Mouse (Mus musculus) midbrain, embryonic 15.5 days (tissue): ENCODE results near the gene Cript. TPM values are rescaled to one million over a fixed set of nuclear protein-coding genes. Genes with fewer than 3 reads are reported as not detected.

Source experiments
- ATAC-seq: fragments of 200-750 bp; cut with Nextera tagmentation; replicated peaks from 2 replicates; pipeline ENCODE4 v1.8.0; 2017; ENCODE audit warnings: moderate TSS enrichment
- H3K27ac ChIP-seq: fragments of 300-500 bp; sonication (generic); 2 replicates; pipeline ENCODE4 v1.5.1; 2015; ENCODE audit warnings: mild to moderate bottlenecking, inconsistent platforms
- H3K27me3 ChIP-seq: fragments of 300-500 bp; sonication (generic); replicated peaks from 2 replicates; pipeline ENCODE4 v1.6.1; 2015; ENCODE audit warnings: inconsistent platforms
- H3K36me3 ChIP-seq: fragments of 300-500 bp; sonication (generic); replicated peaks from 2 replicates; pipeline ENCODE4 v1.6.1; 2015; ENCODE audit warnings: inconsistent platforms
- H3K4me1 ChIP-seq: fragments of 300-500 bp; sonication (generic); 2 replicates; pipeline ENCODE4 v1.6.1; 2015; ENCODE audit warnings: inconsistent platforms
- H3K4me2 ChIP-seq: fragments of 300-500 bp; sonication (generic); 2 replicates; pipeline ENCODE4 v1.6.1; 2015; ENCODE audit warnings: inconsistent platforms, mild to moderate bottlenecking, moderate library complexity
- H3K4me3 ChIP-seq: fragments of 300-500 bp; sonication (generic); 2 replicates; pipeline ENCODE4 v1.5.1; 2015; ENCODE audit warnings: mild to moderate bottlenecking, inconsistent platforms
- H3K9ac ChIP-seq: fragments of 300-500 bp; sonication (generic); 2 replicates; pipeline ENCODE4 v1.6.1; 2015; ENCODE audit warnings: mild to moderate bottlenecking, inconsistent platforms
- H3K9me3 ChIP-seq: fragments of 300-500 bp; sonication (generic); 2 replicates; pipeline ENCODE4 v1.6.1; 2016; ENCODE audit warnings: inconsistent platforms
- WGBS: fragments of 180-500 bp; shearing (Covaris S2); methylation state at CpG from one replicate; pipeline ENCODE4 v1.1.7; 2015; ENCODE audit warnings: mixed read lengths; 5-methylcytosine and 5-hydroxymethylcytosine counted together
- polyA plus RNA-seq: library from polyadenylated mRNA; unstranded; fragments of >200 nt; fragmentation: Nextera tagmentation; extraction: Ambion mirVana; gene quantifications from 2 replicates; pipeline ENCODE4 v1.2.1, GENCODE M21; 2015

Gene Cript
- polyA plus RNA-seq = 194 and 211 TPM in 2 replicates

DNA sequence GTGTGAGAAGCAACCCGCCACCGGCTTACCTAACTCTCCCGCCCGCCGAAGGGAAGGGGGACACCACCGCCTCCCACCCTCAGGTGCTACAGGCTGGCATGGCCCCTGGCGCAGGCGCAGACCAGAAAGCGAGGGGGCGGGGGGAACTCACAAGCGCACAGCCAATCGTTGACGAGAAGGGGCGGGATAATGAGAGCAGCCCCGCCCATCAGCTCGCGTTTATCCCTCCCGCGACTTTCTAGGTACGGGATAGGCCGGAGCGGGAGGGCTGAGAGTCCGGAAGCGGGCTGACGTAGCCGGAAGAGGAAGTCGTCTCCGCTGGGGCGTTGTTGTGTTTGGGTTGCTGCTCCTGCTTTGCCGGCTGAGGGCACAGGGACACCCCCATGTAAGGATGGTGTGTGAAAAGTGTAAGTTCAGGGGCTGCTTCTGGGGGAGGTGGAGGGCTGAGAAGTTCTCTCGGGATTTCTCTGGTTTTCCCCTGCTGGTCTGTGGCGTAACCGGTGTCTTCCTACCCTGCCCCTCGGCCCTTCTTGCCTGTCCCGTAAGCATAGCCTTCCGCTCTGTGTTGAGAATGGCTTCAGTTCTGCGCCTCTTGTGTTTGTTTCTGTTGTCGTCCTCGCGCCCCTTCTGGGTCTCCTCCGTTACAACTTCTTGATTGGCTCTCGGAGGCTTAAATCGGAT lies at the start of gene Cript, which contains the start of gene Pigf:
Cript (plus strand) TSS at position 282 of the 681 bp plus-strand sequence.
Pigf (minus strand) TSS at position 138 of the 681 bp plus-strand sequence.
- Histone ChIP-seq H3K4me2 (peak within 1 kb of the TSS; percentile 97), H3K4me1 (peaks cover 18% of the 10 kb centered on the region), H3K36me3 (no peaks in the 10 kb centered on the region; the same call in 1 of the 2 replicates), H3K4me3 (peak within 1 kb of the TSS; percentile 99), H3K27me3 (no peaks in the 10 kb centered on the region), H3K9ac (peak within 1 kb of the TSS; percentile 83), H3K9me3 (no peaks in the 10 kb centered on the region), H3K27ac (peak within 1 kb of the TSS; percentile 62)
- peak; percentile 99 for ATAC-seq
- under 1% methylated on average over 43 of the region's 43 CpGs for WGBS

DNA sequence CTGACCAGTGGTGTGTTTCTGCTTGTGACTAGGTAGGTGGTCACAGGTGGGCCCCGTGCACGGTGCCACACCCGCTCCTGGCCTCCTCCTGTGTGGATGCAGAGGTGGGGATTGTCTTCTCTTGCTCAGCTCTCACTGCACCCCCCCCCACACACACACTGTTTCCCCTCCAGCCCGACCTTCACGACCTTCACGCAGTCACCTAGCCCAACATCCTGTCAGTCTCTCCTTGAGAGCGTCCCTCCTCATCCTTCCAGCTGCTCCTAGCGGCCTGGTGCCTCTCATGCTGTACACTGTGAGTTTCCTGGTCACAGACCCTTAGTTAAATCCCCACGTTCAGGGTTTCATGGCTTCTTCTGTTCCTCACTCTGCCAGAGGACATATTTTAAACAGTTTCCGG lies 49.0 kb upstream of the Cript start:
- H3K4me3 ChIP-seq = no peak overlapping the region
- WGBS = 86% methylated on average over 10 of the region's 10 CpGs
- no peak for ATAC-seq

DNA sequence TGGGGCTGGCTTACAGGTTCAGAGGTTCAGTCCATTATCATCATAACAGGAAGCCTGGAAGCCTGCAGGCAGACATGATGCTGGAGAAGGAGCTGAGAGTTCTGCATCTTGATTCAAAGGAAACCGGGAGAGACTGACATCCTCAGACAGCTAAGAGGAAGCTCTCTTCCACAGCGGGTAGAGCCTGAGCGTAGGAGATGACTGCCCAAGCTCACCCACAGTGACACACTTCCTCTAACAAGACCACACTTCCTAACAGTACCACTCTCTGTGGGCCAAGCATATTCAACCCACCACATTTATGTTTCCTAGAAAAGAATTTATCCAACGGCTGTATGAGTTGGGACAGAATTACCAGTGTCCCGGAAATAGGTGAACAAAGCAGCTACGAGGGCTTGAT lies 46.9 kb upstream of the Cript start:
- no peaks in the 10 kb centered on the region for H3K9me3 ChIP-seq
- 91% methylated on average over 6 of the region's 6 CpGs for WGBS
- H3K9ac ChIP-seq = no peak overlapping the region
- H3K27me3 ChIP-seq = no peaks in the 10 kb centered on the region
- ATAC-seq = no peak
- no peaks in the 10 kb centered on the region for H3K4me1 ChIP-seq
- no peak overlapping the region for H3K27ac ChIP-seq
- no peaks in the 10 kb centered on the region for H3K36me3 ChIP-seq
- no peak overlapping the region for H3K4me3 ChIP-seq
- H3K4me2 ChIP-seq = no peak overlapping the region

More for the DNA sequence above, 49.0 kb upstream of the Cript start:
- no peak overlapping the region for H3K27ac ChIP-seq
- H3K9ac ChIP-seq = no peak overlapping the region
- no peaks in the 10 kb centered on the region for H3K9me3 ChIP-seq
- no peak overlapping the region for H3K4me2 ChIP-seq
- H3K36me3 ChIP-seq = no peaks in the 10 kb centered on the region
- no peaks in the 10 kb centered on the region for H3K4me1 ChIP-seq
- no peaks in the 10 kb centered on the region for H3K27me3 ChIP-seq

DNA sequence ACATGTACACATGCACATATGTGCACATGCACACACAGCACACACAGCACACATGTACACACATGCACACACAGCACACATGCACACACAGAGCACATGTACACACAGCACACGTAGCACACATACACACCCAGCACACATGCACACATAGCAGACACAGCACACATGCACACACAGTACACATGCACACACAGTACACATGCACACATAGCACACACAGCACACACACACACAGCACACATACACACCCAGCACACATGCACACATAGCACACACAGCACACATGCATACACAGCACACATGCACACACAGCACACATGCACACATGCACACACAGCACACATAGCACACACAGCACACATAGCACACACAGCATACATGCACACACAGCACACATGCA lies 44.1 kb upstream of the Cript start:
- Histone ChIP-seq H3K4me3 (no peak overlapping the region), H3K9ac (no peak overlapping the region), H3K9me3 (no peaks in the 10 kb centered on the region), H3K27me3 (no peaks in the 10 kb centered on the region), H3K36me3 (no peaks in the 10 kb centered on the region), H3K4me1 (peaks cover 1% of the 10 kb centered on the region), H3K27ac (no peak overlapping the region), H3K4me2 (no peak overlapping the region)
- no peak for ATAC-seq
- WGBS = 91% methylated on average over 1 of the region's 1 CpGs

DNA sequence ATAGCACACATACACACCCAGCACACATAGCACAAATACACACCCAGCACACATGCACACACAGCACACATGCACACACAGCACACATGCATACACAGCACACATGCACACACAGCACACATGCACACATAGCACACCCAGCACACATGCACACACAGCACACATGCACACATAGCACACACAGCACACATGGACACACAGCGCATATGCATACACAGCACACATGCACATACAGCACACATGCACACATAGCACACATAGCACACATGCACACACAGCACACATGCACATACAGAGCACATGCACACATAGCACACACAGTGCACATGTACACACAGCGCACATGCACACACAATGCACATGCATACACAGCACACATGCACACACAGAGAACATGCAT lies 43.6 kb upstream of the Cript start:
- ATAC-seq = no peak
- H3K27ac ChIP-seq = no peak overlapping the region
- H3K27me3 ChIP-seq = no peaks in the 10 kb centered on the region
- no peak overlapping the region for H3K4me2 ChIP-seq
- no peaks in the 10 kb centered on the region for H3K9me3 ChIP-seq
- no peaks in the 10 kb centered on the region for H3K36me3 ChIP-seq
- no peak overlapping the region for H3K9ac ChIP-seq
- 100% methylated on average over 2 of the region's 2 CpGs for WGBS
- no peak overlapping the region for H3K4me3 ChIP-seq
- peaks cover 6% of the 10 kb centered on the region for H3K4me1 ChIP-seq

DNA sequence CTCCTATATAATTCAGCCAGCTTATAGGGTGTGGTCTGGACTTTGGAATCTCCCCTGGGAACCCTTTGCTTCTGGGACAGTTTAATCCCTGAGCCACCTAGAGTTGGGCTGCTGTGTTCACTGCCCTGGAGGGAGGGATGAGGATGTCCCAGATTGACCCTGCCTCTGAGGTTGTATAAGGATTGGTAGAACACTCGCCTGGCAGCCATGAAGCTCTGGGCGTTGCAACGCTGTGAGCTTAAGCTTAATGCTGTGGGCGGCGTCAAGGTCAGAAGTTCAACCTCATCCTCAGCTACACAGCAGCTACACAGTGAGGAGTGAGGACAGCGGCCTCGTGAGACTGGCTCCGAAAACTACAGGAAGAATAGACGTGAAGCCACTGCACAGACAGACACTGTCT lies 42.9 kb upstream of the Cript start:
- H3K36me3 ChIP-seq = no peaks in the 10 kb centered on the region
- no peaks in the 10 kb centered on the region for H3K9me3 ChIP-seq
- no peak overlapping the region for H3K27ac ChIP-seq
- no peak overlapping the region for H3K4me3 ChIP-seq
- no peak overlapping the region for H3K4me2 ChIP-seq
- peaks cover 12% of the 10 kb centered on the region for H3K4me1 ChIP-seq
- no peak overlapping the region for H3K9ac ChIP-seq
- no peaks in the 10 kb centered on the region for H3K27me3 ChIP-seq
- 70% methylated on average over 9 of the region's 9 CpGs for WGBS
- ATAC-seq = no peak

DNA sequence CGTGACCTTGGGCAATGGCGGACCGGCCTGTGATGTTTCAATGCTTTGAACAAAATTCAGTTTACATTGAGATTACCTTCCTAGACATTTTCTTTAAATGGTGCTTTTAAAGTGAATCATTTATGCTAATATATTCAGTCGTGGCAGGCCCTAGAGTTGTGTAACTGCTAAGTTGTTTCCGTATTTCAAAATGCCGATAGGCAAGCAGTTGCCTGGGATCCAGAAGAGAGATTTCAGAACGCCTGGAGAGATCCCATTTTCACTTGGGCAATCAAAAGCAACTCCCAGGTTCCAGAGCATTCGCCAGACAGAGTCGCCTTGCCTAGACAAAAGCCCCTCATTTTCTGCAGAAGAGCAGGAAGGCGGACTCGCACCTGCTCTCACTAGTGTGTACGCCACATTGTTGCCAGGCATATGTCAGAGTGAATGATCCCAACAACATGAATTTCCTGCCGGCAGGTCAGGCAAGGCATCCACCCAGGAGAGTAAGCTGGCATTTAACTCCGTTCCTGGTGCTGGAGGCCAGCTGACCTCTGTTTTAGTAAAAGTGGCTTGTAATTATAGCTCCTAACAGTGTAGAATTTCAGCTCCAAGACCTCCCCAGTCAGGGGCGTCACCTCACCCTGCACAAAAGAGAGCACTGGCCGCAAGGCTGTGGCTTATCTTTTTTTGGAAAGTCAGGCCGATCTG lies 38.8 kb upstream of the Cript start:
- Histone ChIP-seq H3K27ac (peak overlapping the region; percentile 58; the same call in 1 of the 2 replicates), H3K4me1 (peaks cover 16% of the 10 kb centered on the region), H3K27me3 (no peaks in the 10 kb centered on the region), H3K9ac (no peak overlapping the region), H3K4me2 (peak overlapping the region; percentile 14; the same call in 1 of the 2 replicates), H3K9me3 (no peaks in the 10 kb centered on the region), H3K36me3 (no peaks in the 10 kb centered on the region), H3K4me3 (no peak overlapping the region)
- ATAC-seq = no peak
- WGBS = 29% methylated on average over 17 of the region's 17 CpGs

DNA sequence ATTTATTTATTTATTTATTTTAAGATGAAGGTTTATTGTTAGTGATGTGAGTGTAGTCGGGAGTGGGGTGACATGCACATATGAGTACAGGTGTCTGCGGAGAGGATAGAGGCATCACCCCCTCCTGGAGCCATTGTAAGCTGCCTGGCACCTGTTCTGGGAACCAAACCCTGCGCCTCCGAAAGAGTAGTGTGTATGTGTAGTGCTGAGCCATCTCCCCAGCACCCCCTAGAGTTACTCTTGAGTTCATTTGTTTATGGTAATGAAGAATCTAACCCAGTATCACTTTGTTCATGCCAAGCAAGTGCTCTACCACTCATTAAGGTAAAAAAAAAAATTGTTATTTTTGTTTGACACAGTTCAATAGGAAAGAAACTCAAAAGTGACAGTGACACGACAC lies 37.2 kb upstream of the Cript start:
- 0 out of 2 replicates have a peak, but pooled peaks have one; percentile 49 for ATAC-seq
- WGBS = 52% methylated on average over 5 of the region's 5 CpGs
- H3K9ac ChIP-seq = no peak overlapping the region
- H3K27me3 ChIP-seq = no peaks in the 10 kb centered on the region
- H3K36me3 ChIP-seq = no peaks in the 10 kb centered on the region
- H3K4me2 ChIP-seq = no peak overlapping the region
- peaks cover 16% of the 10 kb centered on the region for H3K4me1 ChIP-seq
- H3K4me3 ChIP-seq = no peak overlapping the region
- H3K9me3 ChIP-seq = no peaks in the 10 kb centered on the region
- H3K27ac ChIP-seq = no peak overlapping the region

DNA sequence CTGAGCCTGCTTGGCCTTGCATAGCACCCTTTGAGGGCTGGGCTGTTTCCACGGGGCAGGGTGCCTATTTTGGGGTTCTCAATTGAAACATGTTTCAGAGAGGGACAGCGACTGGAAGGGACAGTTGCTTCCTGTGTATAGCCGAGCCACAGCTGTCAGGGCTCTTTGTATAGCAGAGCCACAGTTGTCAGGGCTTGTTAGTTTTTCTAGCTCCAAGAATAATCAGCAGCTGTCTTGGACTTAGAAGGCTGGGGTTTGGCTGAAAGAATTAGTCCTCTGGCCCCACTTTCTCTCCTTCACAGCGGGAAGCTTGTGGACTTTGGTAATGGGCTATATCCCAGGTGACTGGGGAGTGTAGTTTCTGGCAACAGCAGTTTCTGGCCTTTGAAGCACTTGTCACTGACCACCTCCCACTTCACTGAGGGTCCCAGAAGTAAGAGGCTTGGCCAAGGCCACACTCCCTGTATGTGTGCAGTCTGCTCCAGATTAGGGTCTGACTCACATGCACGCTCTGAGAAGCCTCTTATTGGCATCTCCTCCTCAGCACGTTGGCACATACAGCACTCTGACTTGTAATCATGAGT lies 36.7 kb upstream of the Cript start:
- Histone ChIP-seq H3K4me1 (peaks cover 16% of the 10 kb centered on the region), H3K4me2 (no peak overlapping the region), H3K27ac (no peak overlapping the region), H3K9ac (no peak overlapping the region), H3K9me3 (no peaks in the 10 kb centered on the region), H3K27me3 (no peaks in the 10 kb centered on the region), H3K36me3 (no peaks in the 10 kb centered on the region), H3K4me3 (no peak overlapping the region)
- peak; percentile 59 for ATAC-seq
- 27% methylated on average over 6 of the region's 6 CpGs for WGBS

DNA sequence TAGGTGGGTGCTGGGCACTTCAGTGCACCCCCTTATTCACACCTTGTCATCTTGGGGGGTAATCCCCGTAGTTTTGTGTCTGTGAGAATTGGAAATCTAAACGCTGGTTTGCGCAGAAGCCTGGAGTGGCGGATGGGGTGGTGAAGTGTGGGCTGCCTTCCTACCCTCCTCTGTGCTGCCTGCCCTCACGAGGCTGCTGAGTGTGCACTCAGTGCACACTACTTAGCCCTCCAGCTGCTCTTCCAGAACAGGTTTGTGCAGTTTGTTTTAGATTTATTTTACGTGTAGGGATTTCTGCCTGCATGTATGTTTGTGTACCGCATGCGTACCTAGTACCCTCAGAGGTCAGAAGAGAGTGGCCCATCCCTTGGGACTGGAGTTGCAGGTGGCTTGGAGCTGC lies 34.0 kb upstream of the Cript start:
- no peak for ATAC-seq

DNA sequence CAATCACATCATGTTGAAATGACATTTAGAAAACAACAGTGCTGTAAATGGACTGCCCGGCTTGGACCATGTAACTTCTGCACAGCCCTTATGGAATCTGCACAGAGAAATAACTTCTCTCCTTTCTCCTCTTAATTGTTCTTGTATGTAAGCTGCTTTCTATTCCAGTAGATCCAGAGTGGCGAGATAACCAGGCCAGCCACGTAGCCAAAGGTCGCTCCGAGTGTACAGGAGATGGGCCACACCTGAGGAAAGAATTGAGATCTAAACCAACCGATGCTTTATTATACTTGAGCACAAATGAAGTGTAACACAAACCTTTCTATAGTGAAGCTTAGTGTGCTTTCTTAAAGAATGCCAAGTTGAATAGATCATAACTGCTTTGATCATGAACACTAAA lies 28.0 kb upstream of the Cript start:
- Histone ChIP-seq H3K27ac (no peak overlapping the region), H3K4me3 (no peak overlapping the region), H3K9ac (no peak overlapping the region), H3K36me3 (no peaks in the 10 kb centered on the region), H3K27me3 (no peaks in the 10 kb centered on the region), H3K4me2 (no peak overlapping the region), H3K9me3 (no peaks in the 10 kb centered on the region), H3K4me1 (no peaks in the 10 kb centered on the region)
- 93% methylated on average over 6 of the region's 6 CpGs for WGBS
- no peak for ATAC-seq

More for the DNA sequence above, 34.0 kb upstream of the Cript start:
- Histone ChIP-seq H3K9ac (no peak overlapping the region), H3K36me3 (no peaks in the 10 kb centered on the region), H3K27me3 (no peaks in the 10 kb centered on the region), H3K4me1 (peaks cover 14% of the 10 kb centered on the region), H3K27ac (no peak overlapping the region), H3K4me3 (no peak overlapping the region), H3K9me3 (no peaks in the 10 kb centered on the region), H3K4me2 (no peak overlapping the region)
- 92% methylated on average over 8 of the region's 8 CpGs for WGBS

DNA sequence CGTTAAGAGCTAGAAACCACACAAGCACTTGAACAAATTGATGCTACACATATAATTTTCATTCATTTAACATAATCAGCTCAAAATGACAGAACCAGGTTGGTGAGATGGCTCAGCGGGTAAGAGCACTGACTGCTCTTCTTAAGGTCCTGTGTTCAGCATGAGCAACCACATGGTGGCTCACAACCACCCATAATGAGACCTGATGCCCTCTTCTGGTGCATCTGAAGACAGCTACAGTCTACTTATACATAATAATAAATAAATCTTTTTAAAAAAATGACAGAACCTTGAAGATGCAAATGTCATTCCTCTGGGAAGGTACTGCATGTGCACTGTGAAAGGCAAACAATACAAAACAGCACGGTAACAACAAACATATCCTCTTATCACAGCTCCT lies 16.4 kb upstream of the Cript start:
- no peaks in the 10 kb centered on the region for H3K9me3 ChIP-seq
- no peak overlapping the region for H3K9ac ChIP-seq
- 86% methylated on average over 3 of the region's 3 CpGs for WGBS

More for the DNA sequence above, 16.4 kb upstream of the Cript start:
- no peak for ATAC-seq
- Histone ChIP-seq H3K27ac (no peak overlapping the region), H3K36me3 (no peaks in the 10 kb centered on the region; the same call in 1 of the 2 replicates), H3K27me3 (no peaks in the 10 kb centered on the region), H3K4me2 (no peak overlapping the region), H3K4me1 (no peaks in the 10 kb centered on the region), H3K4me3 (no peak overlapping the region)
